Mouse (Mus musculus): ENCODE results near the gene Tnfsf4. TPM values are rescaled to one million over a fixed set of nuclear protein-coding genes. Genes with fewer than 3 reads are reported as not detected.

The Tnfsf4 gene
- polyA plus RNA-seq, 1 experiment from 2014 or later: 0.23 TPM

DNA sequence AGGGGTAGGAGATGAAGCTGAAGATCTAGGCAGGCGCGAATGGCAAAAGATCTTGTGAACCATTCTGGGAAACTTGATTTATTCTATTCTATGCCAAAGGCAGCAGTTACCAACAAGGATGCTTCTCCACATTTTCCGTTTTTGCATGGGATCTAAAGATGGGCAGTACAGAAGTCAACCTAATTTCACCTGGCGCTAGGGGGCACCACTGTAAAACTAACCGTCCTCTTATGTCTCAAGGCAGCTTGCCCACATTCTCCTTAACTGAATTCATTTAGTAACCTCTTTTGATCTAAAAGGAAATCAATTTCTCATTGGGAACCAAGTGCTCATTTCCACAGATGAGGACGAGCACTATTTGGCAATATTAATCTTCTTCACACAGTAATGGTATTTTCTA, 4.9 kb downstream of the Tnfsf4 start:
- H3K27ac ChIP-seq: no peak overlapping the region
- H3K36me3 ChIP-seq: no peaks in the 10 kb centered on the region
- no peak overlapping the region for H3K4me2 ChIP-seq
- H3K4me3 ChIP-seq (replicated peaks): no peak overlapping the region
- WGBS: 29% methylated on average over 6 of the region's 6 CpGs
- peaks cover 5% of the 10 kb centered on the region; the same call in 1 of the 2 replicates for H3K4me1 ChIP-seq
- ATAC-seq (ENCODE audit: insufficient read depth, low FRiP score, low read depth): no peak
- no peaks in the 10 kb centered on the region for H3K27me3 ChIP-seq (replicated peaks)
- no peak overlapping the region for H3K9ac ChIP-seq
- no peaks in the 10 kb centered on the region for H3K9me3 ChIP-seq

DNA sequence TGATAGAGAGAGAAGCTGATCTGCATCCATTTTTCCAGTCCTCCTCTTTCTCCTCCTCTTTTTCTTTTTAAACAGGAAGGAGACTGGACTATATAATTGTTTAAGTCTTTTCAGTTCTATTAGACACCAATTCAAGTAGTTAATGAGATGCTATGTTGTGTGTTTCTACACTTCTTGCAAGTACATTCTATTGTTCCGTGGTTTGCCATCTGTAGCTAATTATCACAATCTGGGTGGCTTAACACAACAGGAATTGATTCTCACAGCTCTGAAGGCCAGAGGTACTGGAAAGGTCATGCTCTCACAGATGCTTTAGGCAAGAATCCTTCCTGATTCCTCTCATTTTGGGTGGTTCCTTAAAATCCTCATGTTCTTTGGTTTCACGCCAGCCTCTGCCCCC, 7.9 kb downstream of the Tnfsf4 start:
- no peak overlapping the region for H3K27ac ChIP-seq
- no peaks in the 10 kb centered on the region for H3K9me3 ChIP-seq
- no peak overlapping the region for H3K4me3 ChIP-seq (replicated peaks)
- H3K4me1 ChIP-seq: no peaks in the 10 kb centered on the region
- WGBS: 71% methylated on average over 2 of the region's 2 CpGs
- no peak overlapping the region for H3K9ac ChIP-seq
- H3K4me2 ChIP-seq: no peak overlapping the region
- H3K27me3 ChIP-seq (replicated peaks): no peaks in the 10 kb centered on the region
- H3K36me3 ChIP-seq: no peaks in the 10 kb centered on the region
- no peak for ATAC-seq (ENCODE audit: insufficient read depth, low FRiP score, low read depth)

DNA sequence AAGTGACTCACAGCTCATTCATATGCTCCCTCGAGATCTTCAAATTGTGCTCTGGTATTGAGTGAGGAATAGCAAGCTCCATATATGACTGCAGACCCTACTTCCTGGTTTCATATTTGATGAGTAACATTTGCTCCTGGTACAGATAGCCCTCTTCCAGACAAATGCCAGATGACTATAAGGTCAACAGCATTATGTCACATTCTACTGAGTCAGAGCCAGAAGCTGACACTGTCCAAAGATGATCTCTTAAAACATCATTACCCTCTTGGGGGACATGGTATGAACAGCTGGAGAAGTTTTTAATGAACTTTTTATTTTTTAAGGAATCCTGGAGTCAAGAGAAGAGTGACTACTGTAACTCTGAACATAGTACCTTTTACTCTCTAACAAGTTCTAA, 11.3 kb downstream of the Tnfsf4 start:
- no peaks in the 10 kb centered on the region for H3K36me3 ChIP-seq
- no peak overlapping the region for H3K27ac ChIP-seq
- ATAC-seq (ENCODE audit: insufficient read depth, low FRiP score, low read depth): no peak; the same call in 1 of the 2 replicates
- H3K4me2 ChIP-seq: no peak overlapping the region
- 70% methylated on average over 1 of the region's 1 CpGs for WGBS
- no peaks in the 10 kb centered on the region for H3K27me3 ChIP-seq (replicated peaks)
- H3K9me3 ChIP-seq: no peaks in the 10 kb centered on the region
- no peak overlapping the region for H3K4me3 ChIP-seq (replicated peaks)
- H3K9ac ChIP-seq: no peak overlapping the region
- no peaks in the 10 kb centered on the region for H3K4me1 ChIP-seq

DNA sequence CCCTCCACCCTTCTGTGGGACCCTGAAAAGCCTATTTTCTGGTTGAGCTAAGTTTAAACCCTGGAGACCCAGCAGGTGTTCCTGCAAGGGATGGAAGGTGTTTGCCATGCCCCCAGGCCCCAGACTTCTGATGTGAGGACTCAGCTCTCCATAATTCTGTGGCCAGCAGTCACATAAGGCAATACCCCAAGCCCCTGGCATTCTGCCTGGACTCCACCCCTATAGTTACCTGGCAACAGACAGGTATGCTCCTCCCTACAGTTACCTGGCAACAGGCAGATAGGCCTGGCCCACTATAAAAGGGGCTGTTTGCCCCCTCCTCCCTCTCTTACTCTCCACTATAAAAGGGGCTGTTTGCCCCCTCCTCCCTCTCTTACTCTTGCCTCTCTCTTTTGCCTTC, 24.7 kb downstream of the Tnfsf4 start:
- no peak overlapping the region for H3K27ac ChIP-seq
- no peaks in the 10 kb centered on the region for H3K27me3 ChIP-seq (replicated peaks)
- H3K9me3 ChIP-seq: no peaks in the 10 kb centered on the region
- H3K4me3 ChIP-seq (replicated peaks): no peak overlapping the region
- no peak overlapping the region for H3K4me2 ChIP-seq
- no peaks in the 10 kb centered on the region for H3K36me3 ChIP-seq
- ATAC-seq (ENCODE audit: insufficient read depth, low FRiP score, low read depth): no peak
- no peaks in the 10 kb centered on the region for H3K4me1 ChIP-seq
- H3K9ac ChIP-seq: no peak overlapping the region

DNA sequence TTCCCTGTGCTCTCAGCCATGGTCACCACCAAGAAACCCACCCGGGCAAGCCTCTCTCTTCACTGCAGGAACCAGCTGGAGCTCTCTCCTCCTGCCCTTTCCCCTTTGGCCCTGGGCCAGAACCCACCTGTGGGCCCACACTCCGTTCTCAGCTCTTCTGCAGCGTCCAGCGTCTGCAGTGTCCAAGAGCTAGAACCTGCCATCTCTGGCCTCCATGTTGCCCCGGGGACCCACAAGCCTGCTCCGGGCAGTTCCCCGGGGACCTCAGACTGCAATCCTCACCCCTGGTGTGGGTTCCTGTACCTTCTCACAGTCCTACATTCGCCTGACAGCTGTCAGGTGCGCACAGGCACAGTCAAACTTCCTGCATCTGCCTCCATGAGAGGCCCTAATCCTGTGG, 25.4 kb downstream of the Tnfsf4 start:
- Histone ChIP-seq H3K4me2 (no peak overlapping the region), H3K27ac (no peak overlapping the region), H3K27me3 (replicated peaks) (no peaks in the 10 kb centered on the region), H3K4me3 (replicated peaks) (no peak overlapping the region), H3K36me3 (no peaks in the 10 kb centered on the region), H3K4me1 (no peaks in the 10 kb centered on the region), H3K9ac (no peak overlapping the region), H3K9me3 (no peaks in the 10 kb centered on the region)
- no peak for ATAC-seq (ENCODE audit: insufficient read depth, low FRiP score, low read depth)
- WGBS: 77% methylated on average over 9 of the region's 9 CpGs

DNA sequence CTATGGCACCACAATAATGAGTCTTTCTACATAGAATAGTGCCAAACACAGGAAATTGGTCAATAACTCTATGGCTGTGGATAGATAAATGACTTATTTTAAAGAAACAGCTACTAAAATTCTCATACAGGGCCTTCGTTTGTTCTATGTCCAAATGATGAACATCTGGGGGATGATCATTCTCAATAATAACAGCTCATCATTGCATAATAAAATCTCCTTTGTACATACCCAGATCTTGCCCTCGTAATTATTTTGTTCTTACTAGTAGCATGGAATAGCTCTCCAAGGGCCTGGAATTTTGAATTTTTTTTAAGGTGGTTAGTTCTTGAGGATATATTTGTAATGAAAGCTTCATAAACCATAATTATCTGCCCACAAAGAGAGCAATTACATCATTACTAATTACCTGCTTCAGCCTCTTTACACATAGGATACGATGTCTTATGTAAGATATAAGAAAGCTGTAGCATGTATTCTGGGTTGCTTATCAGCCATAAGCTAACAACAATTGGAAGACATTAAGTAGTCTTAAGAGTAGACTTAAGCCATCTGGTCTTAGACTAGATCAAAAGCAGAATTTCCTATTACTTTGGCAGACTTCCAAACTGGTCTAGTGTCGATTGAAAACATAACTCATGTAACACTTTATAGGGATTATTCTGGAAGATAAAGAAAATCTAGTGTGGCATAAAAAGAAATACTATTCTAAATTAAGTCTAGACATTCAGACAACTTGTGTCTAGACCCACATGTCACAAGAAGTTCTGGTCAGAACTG, 31.3 kb downstream of the Tnfsf4 start:
- Histone ChIP-seq H3K27me3 (replicated peaks) (no peaks in the 10 kb centered on the region), H3K4me3 (replicated peaks) (no peak overlapping the region), H3K4me1 (no peaks in the 10 kb centered on the region), H3K4me2 (no peak overlapping the region), H3K36me3 (no peaks in the 10 kb centered on the region), H3K9me3 (no peaks in the 10 kb centered on the region), H3K27ac (no peak overlapping the region), H3K9ac (no peak overlapping the region)
- 56% methylated on average over 4 of the region's 4 CpGs for WGBS
- ATAC-seq (ENCODE audit: insufficient read depth, low FRiP score, low read depth): no peak

DNA sequence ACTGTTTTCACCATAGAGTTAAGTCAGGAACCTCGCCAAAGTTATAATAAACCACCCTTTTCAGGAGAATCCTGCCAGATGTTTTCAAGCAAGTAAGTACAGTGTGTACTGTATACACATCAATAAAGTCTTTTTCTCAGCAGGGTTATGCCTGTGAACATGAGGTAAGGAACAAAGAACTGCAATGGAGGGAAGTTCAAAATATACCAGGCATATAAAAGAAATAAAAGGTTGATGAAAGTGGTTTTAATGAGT, 31.8 kb downstream of the Tnfsf4 start:
- H3K9ac ChIP-seq: no peak overlapping the region
- H3K27ac ChIP-seq: no peak overlapping the region
- H3K4me2 ChIP-seq: no peak overlapping the region
- no peak for ATAC-seq (ENCODE audit: insufficient read depth, low FRiP score, low read depth)
- H3K4me3 ChIP-seq (replicated peaks): no peak overlapping the region
- H3K9me3 ChIP-seq: no peaks in the 10 kb centered on the region
- H3K36me3 ChIP-seq: no peaks in the 10 kb centered on the region
- no peaks in the 10 kb centered on the region for H3K4me1 ChIP-seq
- WGBS: 52% methylated on average over 1 of the region's 1 CpGs
- H3K27me3 ChIP-seq (replicated peaks): no peaks in the 10 kb centered on the region

DNA sequence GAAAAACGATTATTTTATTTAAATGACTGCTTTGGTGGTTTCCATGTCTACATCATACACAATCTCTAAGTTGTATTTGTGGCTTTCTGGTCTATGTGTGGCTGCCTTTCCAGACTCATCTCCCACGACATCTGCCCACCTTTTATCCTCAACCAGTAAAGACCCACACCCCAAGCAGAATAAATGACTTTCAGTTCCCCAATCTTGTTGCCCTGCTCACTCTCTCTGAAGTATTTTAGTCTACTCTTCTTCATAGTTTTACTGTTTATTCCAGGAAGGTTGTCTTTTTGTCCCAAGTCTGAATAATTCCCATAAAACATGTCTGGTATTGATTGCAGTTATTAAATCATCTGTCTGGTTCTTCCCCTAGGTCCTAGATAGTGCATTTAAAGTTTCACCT, 40.6 kb downstream of the Tnfsf4 start:
- Histone ChIP-seq H3K27ac (no peak overlapping the region), H3K9ac (no peak overlapping the region), H3K4me3 (replicated peaks) (no peak overlapping the region), H3K27me3 (replicated peaks) (no peaks in the 10 kb centered on the region), H3K36me3 (no peaks in the 10 kb centered on the region), H3K4me2 (no peak overlapping the region), H3K9me3 (no peaks in the 10 kb centered on the region), H3K4me1 (no peaks in the 10 kb centered on the region)
- WGBS: 74% methylated on average over 2 of the region's 2 CpGs
- no peak for ATAC-seq (ENCODE audit: insufficient read depth, low FRiP score, low read depth)

DNA sequence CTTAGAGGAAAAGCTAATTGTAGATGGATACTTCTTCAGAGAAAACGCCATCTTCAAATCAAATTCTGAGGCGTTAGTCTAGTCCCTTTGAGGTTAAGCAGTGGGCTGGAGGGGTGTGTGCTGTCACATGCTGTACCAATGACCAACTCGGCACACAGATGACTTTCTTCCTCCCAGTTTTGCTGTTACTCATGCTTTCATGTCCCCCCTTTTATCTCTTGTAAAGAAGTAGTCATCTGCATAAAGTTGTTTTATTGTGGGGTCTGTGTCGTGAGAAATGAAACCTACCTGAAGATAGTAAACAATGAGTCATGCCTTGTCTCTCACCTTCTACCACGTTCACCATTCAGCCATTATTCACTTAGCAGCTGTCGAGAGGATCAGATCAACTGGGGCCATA, 41.3 kb downstream of the Tnfsf4 start:
- no peak overlapping the region for H3K4me2 ChIP-seq
- H3K9ac ChIP-seq: no peak overlapping the region
- no peaks in the 10 kb centered on the region for H3K9me3 ChIP-seq
- H3K36me3 ChIP-seq: no peaks in the 10 kb centered on the region
- no peaks in the 10 kb centered on the region for H3K4me1 ChIP-seq
- no peak overlapping the region for H3K4me3 ChIP-seq (replicated peaks)
- 78% methylated on average over 6 of the region's 6 CpGs for WGBS
- H3K27me3 ChIP-seq (replicated peaks): no peaks in the 10 kb centered on the region
- ATAC-seq (ENCODE audit: insufficient read depth, low FRiP score, low read depth): no peak
- H3K27ac ChIP-seq: no peak overlapping the region

DNA sequence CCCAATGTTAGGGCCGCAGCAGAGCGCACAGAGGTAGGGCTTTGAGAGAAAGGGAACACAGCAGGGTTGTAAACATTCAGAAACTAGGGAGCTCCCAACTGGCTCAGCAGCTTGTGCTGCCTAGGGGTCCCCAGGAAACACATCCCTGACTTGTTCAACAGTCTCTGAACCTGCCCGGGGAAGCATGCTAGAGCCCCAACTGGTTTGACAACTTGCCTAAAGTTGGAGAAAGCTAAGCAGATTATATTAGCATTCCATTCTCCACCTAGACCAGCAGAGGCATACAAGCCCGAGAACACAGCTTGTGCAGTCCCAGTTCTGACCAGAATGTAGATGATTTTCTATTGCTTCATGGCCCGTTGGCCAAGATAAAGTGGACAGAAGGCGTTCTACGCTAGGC, 49.6 kb downstream of the Tnfsf4 start:
- peak; percentile 93 for ATAC-seq (ENCODE audit: insufficient read depth, low FRiP score, low read depth)
- Histone ChIP-seq H3K27me3 (replicated peaks) (no peaks in the 10 kb centered on the region), H3K9me3 (no peaks in the 10 kb centered on the region), H3K27ac (peak overlapping the region; percentile 57; the same call in 1 of the 2 replicates), H3K36me3 (no peaks in the 10 kb centered on the region), H3K9ac (no peak overlapping the region), H3K4me3 (replicated peaks) (no peak overlapping the region), H3K4me1 (no peaks in the 10 kb centered on the region; the same call in 1 of the 2 replicates), H3K4me2 (no peak overlapping the region)
- 57% methylated on average over 7 of the region's 7 CpGs for WGBS

DNA sequence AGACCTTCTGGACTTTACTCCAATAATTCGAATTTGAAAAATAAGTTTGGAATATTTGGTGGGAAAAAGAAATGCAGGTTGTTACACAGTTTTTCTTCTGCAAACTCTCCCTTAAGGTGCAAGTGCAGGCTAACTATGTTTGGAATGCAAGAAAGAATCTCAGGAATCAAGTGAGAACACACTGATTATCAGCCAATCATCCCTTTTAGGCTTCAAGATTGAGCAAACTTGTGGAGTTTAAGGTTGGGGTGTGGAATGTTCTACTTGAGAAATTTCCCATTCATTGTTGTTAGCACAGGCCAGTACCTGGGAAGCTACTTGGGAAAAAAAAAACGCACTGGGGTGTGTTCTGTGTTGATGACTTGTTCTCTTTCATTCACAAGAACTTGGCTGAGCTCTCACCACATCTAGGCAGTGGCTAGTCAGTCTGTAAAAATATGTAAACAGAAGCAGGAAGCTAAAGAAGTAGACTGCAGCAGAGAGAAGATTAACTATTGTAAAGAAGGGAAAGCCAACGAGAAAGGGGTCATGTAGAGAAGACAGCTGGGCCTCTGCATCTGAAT, 56.6 kb downstream of the Tnfsf4 start:
- Histone ChIP-seq H3K4me1 (no peaks in the 10 kb centered on the region), H3K27me3 (replicated peaks) (no peaks in the 10 kb centered on the region), H3K9me3 (no peaks in the 10 kb centered on the region), H3K4me2 (no peak overlapping the region), H3K9ac (no peak overlapping the region), H3K4me3 (replicated peaks) (no peak overlapping the region), H3K27ac (no peak overlapping the region; the same call in 1 of the 2 replicates), H3K36me3 (no peaks in the 10 kb centered on the region)
- 22% methylated on average over 3 of the region's 3 CpGs for WGBS
- no peak for ATAC-seq (ENCODE audit: insufficient read depth, low FRiP score, low read depth)

DNA sequence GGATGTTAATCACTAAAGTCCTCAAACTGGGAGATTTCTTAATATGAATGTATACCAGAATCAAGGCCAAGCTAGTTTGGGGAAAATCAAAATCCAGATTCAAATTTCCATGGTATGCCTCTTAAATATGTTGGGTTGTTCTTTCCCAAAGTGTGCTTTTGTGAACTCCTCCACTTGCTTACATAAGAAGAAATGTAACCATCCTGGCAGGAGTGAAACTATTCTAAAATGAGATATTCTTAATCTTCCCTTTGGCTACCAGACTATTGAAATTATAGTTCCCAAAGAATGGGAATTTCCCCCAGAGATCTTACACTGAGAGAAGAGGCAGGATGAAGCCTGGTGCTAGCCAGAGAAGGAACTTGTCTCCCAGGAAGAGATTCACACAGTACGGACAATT, 57.0 kb downstream of the Tnfsf4 start:
- no peak for ATAC-seq (ENCODE audit: insufficient read depth, low FRiP score, low read depth)
- no peaks in the 10 kb centered on the region for H3K27me3 ChIP-seq (replicated peaks)
- no peak overlapping the region for H3K4me2 ChIP-seq
- H3K4me3 ChIP-seq (replicated peaks): no peak overlapping the region
- H3K9me3 ChIP-seq: no peaks in the 10 kb centered on the region
- H3K36me3 ChIP-seq: no peaks in the 10 kb centered on the region
- no peaks in the 10 kb centered on the region for H3K4me1 ChIP-seq
- H3K9ac ChIP-seq: no peak overlapping the region
- WGBS: 87% methylated on average over 1 of the region's 1 CpGs
- H3K27ac ChIP-seq: no peak overlapping the region

Measured in stomach, embryonic 15.5 days (tissue).